Mouse (Mus musculus) forebrain, embryonic 13.5 days (tissue): ENCODE measurements around the gene Cacng4. TPM values are rescaled to one million over a fixed set of nuclear protein-coding genes. Genes with fewer than 3 reads are reported as not detected.

Experiments
- ATAC-seq: fragments of 200-750 bp; cut with Nextera tagmentation; 2 replicates; pipeline ENCODE4 v1.8.0; 2017
- H3K27ac ChIP-seq: fragments of 300-500 bp; sonication (generic); 2 replicates; pipeline ENCODE4 v1.5.1; 2015; ENCODE audit warnings: inconsistent platforms, mild to moderate bottlenecking, moderate library complexity
- H3K27me3 ChIP-seq: fragments of 300-500 bp; sonication (generic); 2 replicates; pipeline ENCODE4 v1.6.1; 2015; ENCODE audit warnings: mild to moderate bottlenecking, inconsistent platforms
- H3K36me3 ChIP-seq: fragments of 300-500 bp; sonication (generic); 2 replicates; pipeline ENCODE4 v1.6.1; 2015; ENCODE audit warnings: mild to moderate bottlenecking, inconsistent platforms; ENCODE audit not compliant: poor library complexity, severe bottlenecking
- H3K4me1 ChIP-seq: fragments of 300-500 bp; sonication (generic); 2 replicates; pipeline ENCODE4 v1.6.1; 2015; ENCODE audit warnings: inconsistent platforms
- H3K4me2 ChIP-seq: fragments of 300-500 bp; sonication (generic); 2 replicates; pipeline ENCODE4 v1.6.1; 2015; ENCODE audit warnings: inconsistent platforms, mild to moderate bottlenecking, moderate library complexity
- H3K4me3 ChIP-seq: fragments of 300-500 bp; sonication (generic); 2 replicates; pipeline ENCODE4 v1.5.1; 2015; ENCODE audit warnings: mild to moderate bottlenecking, inconsistent platforms
- H3K9ac ChIP-seq: fragments of 300-500 bp; sonication (generic); 2 replicates; pipeline ENCODE4 v1.6.1; 2015; ENCODE audit warnings: mild to moderate bottlenecking, inconsistent platforms
- H3K9me3 ChIP-seq: fragments of 300-500 bp; sonication (generic); replicated peaks from 2 replicates; pipeline ENCODE4 v1.6.1; 2016; ENCODE audit warnings: inconsistent platforms
- WGBS: fragments of 180-500 bp; shearing (Covaris S2); methylation state at CpG from one replicate; pipeline ENCODE4 v1.1.7; 2015; 5-methylcytosine and 5-hydroxymethylcytosine counted together
- polyA plus RNA-seq: library from polyadenylated mRNA; unstranded; fragments of >200 nt; fragmentation: Nextera tagmentation; extraction: Ambion mirVana; gene quantifications from 2 replicates; pipeline ENCODE4 v1.2.1, GENCODE M21; 2015

Gene Cacng4
- polyA plus RNA-seq, 1 experiment from 2014 or later, result 23.1 TPM

DNA sequence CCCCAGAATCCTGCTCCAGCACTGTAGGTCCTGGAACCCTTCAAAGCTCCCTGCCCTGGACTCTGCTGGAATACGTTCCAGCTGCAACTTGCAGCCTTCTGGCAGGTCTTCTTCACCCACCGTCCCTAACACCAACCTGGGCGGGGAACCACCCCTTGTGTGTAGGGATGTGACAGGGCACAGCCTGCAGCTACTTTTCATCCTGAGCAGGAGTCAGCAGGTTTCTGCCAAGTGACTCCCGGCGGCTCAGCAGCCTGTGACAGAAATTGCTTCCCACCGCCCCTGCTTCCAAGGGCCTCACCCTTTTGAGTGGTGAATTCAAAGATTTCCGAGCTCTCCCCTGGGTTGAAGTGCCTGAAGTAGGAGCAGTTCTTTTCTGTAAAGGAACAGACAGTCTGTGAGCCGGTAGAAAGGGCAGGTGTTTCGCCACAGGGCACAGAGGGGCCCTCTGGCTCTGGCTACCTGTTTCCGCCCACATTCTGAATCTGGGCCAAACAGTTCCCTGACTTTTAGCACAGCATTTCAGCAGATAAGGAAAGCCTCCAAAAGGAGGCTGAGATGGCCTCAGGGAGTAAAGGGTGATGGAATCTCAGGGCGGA, 88.8 kb downstream of the Cacng4 start:
- no peak overlapping the region for H3K4me2 ChIP-seq
- no peak overlapping the region for H3K9ac ChIP-seq
- 66% methylated on average over 11 of the region's 11 CpGs for WGBS
- no peak for ATAC-seq
- no peak overlapping the region for H3K27ac ChIP-seq
- peaks cover 11% of the 10 kb centered on the region for H3K4me1 ChIP-seq
- H3K9me3 ChIP-seq, result no peaks in the 10 kb centered on the region
- no peaks in the 10 kb centered on the region for H3K36me3 ChIP-seq
- H3K27me3 ChIP-seq, result no peaks in the 10 kb centered on the region; the same call in 1 of the 2 replicates
- no peak overlapping the region for H3K4me3 ChIP-seq

DNA sequence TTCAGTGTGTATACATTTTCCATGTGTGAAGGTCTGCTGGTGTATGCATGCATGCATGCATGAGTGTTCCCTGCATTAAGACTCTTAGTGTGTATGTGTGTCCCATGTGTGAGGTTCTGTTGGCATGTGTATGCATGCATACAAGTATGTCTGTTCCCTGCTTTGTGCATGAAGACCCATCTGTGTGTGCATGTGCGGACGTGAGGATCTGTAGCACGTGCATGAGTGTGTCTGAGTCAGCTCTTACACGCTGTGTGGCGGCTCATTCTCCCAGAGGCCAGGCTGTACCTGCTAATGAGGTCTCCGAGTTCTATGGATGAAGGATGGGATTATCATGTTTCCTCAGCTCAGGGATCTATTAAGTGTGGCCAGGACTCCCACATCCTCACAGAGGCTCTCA, 89.3 kb downstream of the Cacng4 start:
- H3K27me3 ChIP-seq, result no peaks in the 10 kb centered on the region; the same call in 1 of the 2 replicates
- H3K4me2 ChIP-seq, result no peak overlapping the region
- H3K9ac ChIP-seq, result no peak overlapping the region
- H3K27ac ChIP-seq, result no peak overlapping the region
- no peaks in the 10 kb centered on the region for H3K9me3 ChIP-seq
- H3K4me3 ChIP-seq, result no peak overlapping the region
- peaks cover 11% of the 10 kb centered on the region for H3K4me1 ChIP-seq
- H3K36me3 ChIP-seq, result no peaks in the 10 kb centered on the region
- WGBS, result 78% methylated on average over 6 of the region's 6 CpGs
- ATAC-seq, result peak; percentile 50; the same call in 1 of the 2 replicates

DNA sequence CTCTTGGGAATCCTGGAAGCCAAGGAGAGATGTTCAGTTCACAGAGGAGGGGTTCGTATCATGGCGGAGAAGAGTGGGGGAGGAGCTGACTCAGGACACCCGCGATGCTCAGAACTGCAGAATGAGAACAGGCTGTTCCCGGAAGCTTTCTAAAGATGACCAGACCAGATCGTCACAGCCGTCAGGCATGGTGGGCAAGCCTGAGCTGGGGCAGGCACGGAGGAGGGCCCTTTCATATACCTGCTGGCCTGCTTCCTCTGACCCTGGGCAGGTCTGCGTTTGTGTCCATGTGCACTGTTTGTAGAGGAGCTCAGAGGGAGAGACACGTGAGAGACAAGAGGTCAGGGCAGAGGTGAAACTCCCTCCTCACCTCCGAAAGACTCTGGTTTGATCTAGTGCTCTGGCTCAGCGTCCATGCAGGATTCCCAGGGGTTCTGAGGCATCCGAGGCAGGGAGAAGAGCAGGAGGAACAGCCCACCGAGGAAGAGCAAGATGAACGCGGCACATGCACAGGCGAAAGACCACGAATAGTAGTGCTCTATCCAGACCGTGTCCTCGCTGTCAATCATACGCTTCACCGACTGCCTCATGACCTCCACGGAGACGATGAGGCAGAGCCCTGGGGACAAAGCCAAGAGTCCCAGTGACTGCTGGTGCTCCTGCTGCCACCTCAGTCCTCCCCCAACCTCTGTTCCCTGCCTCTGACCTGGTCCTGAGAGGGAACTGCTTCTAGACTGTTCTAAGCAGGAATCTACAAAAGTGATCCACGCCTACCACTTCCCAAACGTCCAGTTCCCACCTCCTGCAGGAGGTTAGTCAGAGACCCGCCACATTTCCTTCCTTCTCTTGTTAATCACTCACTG, 90.9 kb downstream of the Cacng4 start:
- H3K27ac ChIP-seq, result no peak overlapping the region
- H3K36me3 ChIP-seq, result no peaks in the 10 kb centered on the region
- H3K4me2 ChIP-seq, result no peak overlapping the region
- H3K27me3 ChIP-seq, result no peaks in the 10 kb centered on the region; the same call in 1 of the 2 replicates
- 54% methylated on average over 27 of the region's 27 CpGs for WGBS
- no peak for ATAC-seq
- peaks cover 11% of the 10 kb centered on the region for H3K4me1 ChIP-seq
- no peak overlapping the region for H3K4me3 ChIP-seq
- H3K9me3 ChIP-seq, result no peaks in the 10 kb centered on the region
- H3K9ac ChIP-seq, result no peak overlapping the region

DNA sequence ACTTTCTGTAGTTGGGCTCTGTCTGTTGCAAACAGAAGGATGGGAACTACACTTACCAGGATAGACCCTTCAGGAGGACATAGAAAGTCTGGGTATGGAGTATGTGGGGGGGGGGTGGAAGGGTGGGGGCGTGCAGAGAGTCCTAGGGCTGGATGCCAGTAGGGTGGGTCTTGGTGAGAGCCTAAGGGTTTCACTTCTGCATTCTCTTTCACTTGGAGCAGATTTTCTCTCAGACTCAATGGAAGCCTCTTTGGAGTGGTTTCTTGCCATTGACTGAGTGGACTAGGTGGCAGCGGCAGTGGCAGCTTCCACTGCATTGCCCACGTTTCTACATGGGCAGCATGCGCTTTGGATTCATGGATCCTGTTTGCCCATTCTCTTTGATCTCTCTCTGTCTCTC, 94.4 kb downstream of the Cacng4 start:
- H3K4me2 ChIP-seq, result no peak overlapping the region
- H3K9me3 ChIP-seq, result 0 out of 2 replicates have a peak, but pooled peaks cover 2% of the 10 kb centered on the region
- H3K4me1 ChIP-seq, result no peaks in the 10 kb centered on the region
- no peak overlapping the region for H3K4me3 ChIP-seq
- 99% methylated on average over 4 of the region's 4 CpGs for WGBS
- H3K27me3 ChIP-seq, result no peaks in the 10 kb centered on the region
- no peaks in the 10 kb centered on the region for H3K36me3 ChIP-seq
- no peak overlapping the region for H3K9ac ChIP-seq
- H3K27ac ChIP-seq, result no peak overlapping the region
- ATAC-seq, result no peak

DNA sequence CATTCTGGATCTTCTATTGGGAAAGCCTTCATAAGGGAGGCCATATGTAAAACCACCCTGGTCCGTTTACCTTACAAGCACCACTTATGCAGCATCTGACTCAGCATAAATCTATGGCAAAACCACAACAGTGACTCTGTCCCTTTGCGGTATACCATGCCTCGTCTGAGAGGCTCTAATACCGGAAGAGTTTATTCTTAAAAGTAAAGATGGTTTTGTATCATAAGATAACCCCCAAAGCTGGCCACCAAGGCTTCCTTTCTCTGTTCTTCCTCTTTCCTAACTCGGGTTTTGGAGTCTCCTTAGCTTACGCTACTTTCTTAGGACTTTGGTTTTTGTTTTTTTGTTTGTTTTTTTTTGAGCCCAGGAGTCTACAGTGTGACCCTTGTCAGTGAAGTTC, 101.0 kb downstream of the Cacng4 start:
- H3K4me1 ChIP-seq, result peaks cover 3% of the 10 kb centered on the region; the same call in 1 of the 2 replicates
- H3K27ac ChIP-seq, result no peak overlapping the region
- H3K9me3 ChIP-seq, result 0 out of 2 replicates have a peak, but pooled peaks cover 2% of the 10 kb centered on the region
- H3K9ac ChIP-seq, result no peak overlapping the region
- no peak for ATAC-seq
- no peak overlapping the region for H3K4me2 ChIP-seq
- no peaks in the 10 kb centered on the region for H3K27me3 ChIP-seq
- WGBS, result 90% methylated on average over 6 of the region's 6 CpGs
- H3K4me3 ChIP-seq, result no peak overlapping the region
- H3K36me3 ChIP-seq, result peaks cover 2% of the 10 kb centered on the region

DNA sequence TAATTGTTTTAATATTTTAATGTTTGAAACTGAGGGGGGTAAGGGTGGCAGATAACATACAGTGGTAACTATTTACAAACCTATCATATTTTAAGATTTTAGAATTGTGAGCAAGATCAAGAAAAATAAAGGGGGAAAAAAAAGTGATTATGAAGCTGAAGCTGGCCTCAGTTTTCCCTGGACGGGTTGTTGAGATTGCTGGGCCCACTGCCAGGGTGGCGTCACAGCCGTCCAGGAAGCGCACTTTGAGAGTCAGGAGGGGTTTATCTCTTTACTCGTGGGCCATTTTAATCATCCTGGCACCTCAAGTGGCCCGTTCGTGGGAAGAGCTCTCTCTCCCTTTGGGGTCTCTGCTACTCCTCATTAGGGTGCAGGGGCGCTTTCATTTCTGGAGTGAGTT, 102.8 kb downstream of the Cacng4 start:
- no peak overlapping the region for H3K9ac ChIP-seq
- H3K4me3 ChIP-seq, result no peak overlapping the region
- no peaks in the 10 kb centered on the region for H3K9me3 ChIP-seq
- no peaks in the 10 kb centered on the region for H3K27me3 ChIP-seq
- ATAC-seq, result no peak
- H3K36me3 ChIP-seq, result peaks cover 8% of the 10 kb centered on the region
- no peak overlapping the region for H3K27ac ChIP-seq
- WGBS, result 51% methylated on average over 8 of the region's 8 CpGs
- peaks cover 3% of the 10 kb centered on the region; the same call in 1 of the 2 replicates for H3K4me1 ChIP-seq
- H3K4me2 ChIP-seq, result no peak overlapping the region

DNA sequence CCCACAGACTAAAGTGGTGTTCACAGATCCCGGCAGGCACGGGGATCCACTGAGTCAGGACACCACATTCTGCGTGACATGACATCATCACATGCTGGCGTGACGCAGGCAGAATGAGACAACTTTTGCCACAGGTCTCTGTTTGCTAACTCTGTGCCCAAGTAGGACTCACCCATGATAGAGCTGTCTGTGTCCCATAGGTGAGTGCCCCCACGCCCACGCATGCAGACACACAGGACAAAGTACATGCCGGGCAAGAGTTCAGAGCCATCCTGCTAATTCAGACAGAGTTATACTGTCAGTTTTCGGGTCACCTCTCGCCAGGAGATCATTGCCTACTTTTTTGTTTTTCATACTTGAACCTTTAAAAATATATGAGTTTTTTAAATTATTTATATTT, 105.9 kb downstream of the Cacng4 start:
- H3K4me3 ChIP-seq, result no peak overlapping the region
- H3K4me1 ChIP-seq, result peaks cover 14% of the 10 kb centered on the region
- ATAC-seq, result no peak
- H3K9me3 ChIP-seq, result no peaks in the 10 kb centered on the region
- no peaks in the 10 kb centered on the region for H3K27me3 ChIP-seq
- 96% methylated on average over 10 of the region's 10 CpGs for WGBS
- H3K4me2 ChIP-seq, result no peak overlapping the region
- H3K27ac ChIP-seq, result no peak overlapping the region
- no peak overlapping the region for H3K9ac ChIP-seq
- peaks cover 23% of the 10 kb centered on the region for H3K36me3 ChIP-seq

DNA sequence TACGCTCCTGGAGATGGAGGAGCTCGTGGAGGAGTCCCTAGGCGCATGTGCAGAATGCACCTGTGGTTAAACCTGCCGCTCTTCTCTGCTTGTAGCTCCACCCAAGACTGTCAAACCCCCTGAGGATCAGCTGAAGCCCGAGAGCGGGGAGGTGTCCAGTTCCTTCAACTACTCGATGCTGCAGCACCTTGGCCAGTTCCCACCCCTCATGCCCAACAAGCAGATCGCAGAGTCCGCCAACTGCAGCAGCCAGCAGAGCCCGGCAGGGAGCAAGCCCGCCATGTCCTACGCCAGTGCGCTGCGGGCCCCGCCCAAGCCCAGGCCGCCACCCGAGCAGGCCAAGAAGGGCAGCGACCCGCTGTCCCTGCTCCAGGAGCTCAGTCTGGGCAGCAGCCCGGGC, 108.1 kb downstream of the Cacng4 start:
- H3K4me1 ChIP-seq, result peaks cover 21% of the 10 kb centered on the region
- WGBS, result 85% methylated on average over 20 of the region's 20 CpGs

DNA sequence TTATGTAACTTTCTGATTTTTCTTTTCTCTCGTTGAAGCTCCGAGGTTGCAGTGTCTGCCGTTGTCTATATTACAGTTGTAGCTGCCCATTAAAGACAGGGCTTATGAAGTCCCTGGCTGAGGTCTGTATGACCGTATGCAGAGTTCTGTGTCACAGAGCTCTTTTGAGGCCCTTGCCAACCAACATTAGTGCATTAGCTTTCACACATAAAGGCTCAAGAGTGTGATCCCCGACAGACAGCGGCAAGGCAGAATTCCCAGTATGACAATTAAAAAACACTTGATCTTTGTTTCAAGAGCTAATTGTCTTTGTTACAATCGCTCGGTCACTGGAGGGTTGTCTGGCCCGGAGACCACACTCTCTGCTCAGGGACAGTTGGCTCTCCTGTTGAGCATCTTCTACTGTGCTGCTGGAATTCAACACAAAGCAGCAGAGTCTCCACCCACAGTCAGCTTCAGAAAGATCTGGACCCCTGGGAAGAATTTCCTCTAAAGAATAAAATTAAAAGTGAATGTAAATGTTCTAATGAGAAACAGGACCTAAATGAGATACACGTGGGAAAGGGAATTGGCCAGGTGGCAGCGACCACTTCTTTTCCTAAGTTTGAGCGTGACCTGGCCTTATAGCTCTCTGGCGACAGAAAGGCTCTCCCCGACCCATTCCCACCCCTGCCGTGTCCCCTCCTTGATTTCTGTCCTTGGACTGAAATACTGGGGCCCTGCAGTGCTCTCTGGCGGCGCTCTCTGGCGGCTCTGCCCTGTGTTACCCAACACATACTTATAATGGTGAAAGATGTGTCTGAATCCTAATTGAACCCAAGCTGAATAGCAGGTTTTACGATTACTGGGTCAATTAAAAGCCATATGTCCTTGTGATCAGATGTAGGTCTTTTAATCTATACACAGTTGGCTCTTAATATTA, 110.6 kb downstream of the Cacng4 start:
- 0 out of 2 replicates have a peak, but pooled peaks have one; percentile 51 for ATAC-seq
- 30% methylated on average over 19 of the region's 19 CpGs for WGBS
- no peak overlapping the region; the same call in 1 of the 2 replicates for H3K27ac ChIP-seq
- peaks cover 21% of the 10 kb centered on the region for H3K4me1 ChIP-seq
- H3K27me3 ChIP-seq, result no peaks in the 10 kb centered on the region
- H3K9ac ChIP-seq, result no peak overlapping the region
- no peaks in the 10 kb centered on the region for H3K9me3 ChIP-seq
- peaks cover 28% of the 10 kb centered on the region for H3K36me3 ChIP-seq
- no peak overlapping the region for H3K4me3 ChIP-seq
- no peak overlapping the region for H3K4me2 ChIP-seq

More for the DNA sequence above, 108.1 kb downstream of the Cacng4 start:
- Histone ChIP-seq H3K27me3 (no peaks in the 10 kb centered on the region), H3K9ac (no peak overlapping the region), H3K36me3 (peaks cover 28% of the 10 kb centered on the region), H3K27ac (no peak overlapping the region), H3K4me2 (no peak overlapping the region), H3K4me3 (no peak overlapping the region), H3K9me3 (no peaks in the 10 kb centered on the region)
- no peak for ATAC-seq

DNA sequence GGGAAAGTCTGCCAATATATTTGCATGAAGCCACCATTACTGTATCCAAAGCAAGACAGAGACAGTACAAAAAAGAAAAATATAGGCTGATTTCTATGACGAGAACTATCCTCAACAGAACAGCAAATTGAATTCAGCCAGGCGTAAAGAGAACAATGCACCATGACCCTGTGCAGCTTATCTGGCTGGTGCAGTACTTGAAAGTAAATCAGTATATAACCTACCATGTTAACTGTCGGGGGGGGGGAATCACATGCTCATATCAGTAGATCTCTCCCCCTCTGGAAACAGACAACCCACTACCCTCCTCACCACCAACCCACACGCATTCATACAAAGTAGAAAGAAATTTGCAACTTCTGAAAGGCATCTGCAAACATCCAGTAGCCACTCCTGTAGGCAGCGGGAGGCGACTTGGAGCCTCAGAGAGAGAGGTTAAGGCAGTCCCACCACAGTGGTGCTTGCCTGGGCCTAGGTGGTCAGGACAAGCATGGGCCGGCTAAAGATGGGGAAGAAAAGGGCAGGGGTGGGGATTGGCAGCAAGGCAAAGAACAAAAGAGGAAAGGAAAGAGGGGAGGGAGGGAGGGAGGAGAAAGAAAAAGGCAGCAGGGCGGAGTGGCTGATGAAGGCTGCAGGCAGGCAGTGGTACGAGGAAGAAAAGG, 111.5 kb downstream of the Cacng4 start:
- Histone ChIP-seq H3K27ac (no peak overlapping the region), H3K4me2 (no peak overlapping the region), H3K4me1 (peaks cover 21% of the 10 kb centered on the region), H3K4me3 (no peak overlapping the region), H3K9me3 (0 out of 2 replicates have a peak, but pooled peaks cover under 1% of the 10 kb centered on the region), H3K9ac (no peak overlapping the region), H3K36me3 (peaks cover 26% of the 10 kb centered on the region), H3K27me3 (no peaks in the 10 kb centered on the region)
- 0 out of 2 replicates have a peak, but pooled peaks have one; percentile 43 for ATAC-seq
- 25% methylated on average over 9 of the region's 9 CpGs for WGBS
